Mouse (Mus musculus): ENCODE results near the gene Nfkb1.

- TF ChIP-seq CTCF (conservative IDR thresholded peaks at IDR 0.05; ENCODE audit: low read length) = no peak
- no peak for TF ChIP-seq POU5F1 (IDR thresholded peaks at IDR 0.05; ENCODE audit: borderline replicate concordance, low read length)
Measured at GRCm38 (mm10) chr3:135628000-135628705, 63.2 kb downstream of the Nfkb1 start.
